8 mouse cellular contexts compared by ENCODE assay signal in genomic region chr19:45017216-45017771, GRCm38 (mm10). TPM values are rescaled to one million over a fixed set of nuclear protein-coding genes. Genes with fewer than 3 reads are reported as not detected.
DNase-seq lines count a peak whose midpoint lies in the region; ATAC-seq lines count a peak whose summit lies in the region.

No protein-coding gene starts in this region.

- no peaks in the 10 kb centered on the region for H3K9me3 ChIP-seq in embryonic facial prominence, embryonic 11.5 days (replicated peaks; ENCODE audit: control insufficient read depth, low read length)
- no peaks in the 10 kb centered on the region for H3K9me3 ChIP-seq in heart, embryonic 11.5 days (replicated peaks; ENCODE audit: control insufficient read depth, low read length)
- H3K9me3 ChIP-seq in kidney, embryonic 16.5 days (ENCODE audit: low read length): no peaks in the 10 kb centered on the region
- no peaks in the 10 kb centered on the region for H3K9me3 ChIP-seq in liver, embryonic 12.5 days (replicated peaks)
- H3K9me3 ChIP-seq in neural tube, embryonic 12.5 days: no peaks in the 10 kb centered on the region

- H3K4me2 ChIP-seq in embryonic facial prominence, embryonic 11.5 days (ENCODE audit: low read depth, low read length): peak overlapping the region; percentile 90
- H3K4me2 ChIP-seq in heart, embryonic 11.5 days: peak overlapping the region; percentile 99
- H3K4me2 ChIP-seq in kidney, embryonic 16.5 days (replicated peaks; ENCODE audit: low read depth, low read length): peak overlapping the region; percentile 95
- H3K4me2 ChIP-seq in liver, embryonic 12.5 days: peak overlapping the region; percentile 93
- H3K4me2 ChIP-seq in neural tube, embryonic 12.5 days (replicated peaks): peak overlapping the region; percentile 85

- peak; percentile 55 for ATAC-seq in embryonic facial prominence, embryonic 11.5 days (replicated peaks; ENCODE audit: insufficient number of reproducible peaks, low FRiP score, low TSS enrichment, low read depth)
- peak; percentile 29; the same call in 1 of the 2 replicates for ATAC-seq in heart, embryonic 11.5 days (replicated peaks; ENCODE audit: insufficient number of reproducible peaks, low FRiP score, low TSS enrichment)
- ATAC-seq in kidney, embryonic 16.5 days (ENCODE audit: low FRiP score, low TSS enrichment): peak; percentile 66
- ATAC-seq in liver, embryonic 12.5 days: peak; percentile 41
- peak; percentile 56 for ATAC-seq in neural tube, embryonic 12.5 days (ENCODE audit: low FRiP score, low read depth)

- H3K27ac ChIP-seq in embryonic facial prominence, embryonic 11.5 days (replicated peaks; ENCODE audit: low read depth, low read length): peak overlapping the region; percentile 97
- H3K27ac ChIP-seq in heart, embryonic 11.5 days (ENCODE audit: low read depth, low read length): peak overlapping the region; percentile 99
- H3K27ac ChIP-seq in kidney, embryonic 16.5 days (ENCODE audit: low read length): peak overlapping the region; percentile 98
- H3K27ac ChIP-seq in liver, embryonic 12.5 days: peak overlapping the region; percentile 79
- H3K27ac ChIP-seq in neural tube, embryonic 12.5 days: peak overlapping the region; percentile 96

- H3K9ac ChIP-seq in embryonic facial prominence, embryonic 11.5 days (replicated peaks; ENCODE audit: low read length): peak overlapping the region; percentile 96
- H3K9ac ChIP-seq in heart, embryonic 11.5 days (ENCODE audit: low read depth, low read length): peak overlapping the region; percentile 96
- peak overlapping the region; percentile 97 for H3K9ac ChIP-seq in kidney, embryonic 16.5 days (replicated peaks; ENCODE audit: low read length)
- peak overlapping the region; percentile 69 for H3K9ac ChIP-seq in liver, embryonic 12.5 days
- H3K9ac ChIP-seq in neural tube, embryonic 12.5 days: peak overlapping the region; percentile 86

- H3K27me3 ChIP-seq in embryonic facial prominence, embryonic 11.5 days (ENCODE audit: control insufficient read depth, insufficient read depth, low read length): no peaks in the 10 kb centered on the region
- H3K27me3 ChIP-seq in heart, embryonic 11.5 days (ENCODE audit: control insufficient read depth, insufficient read depth, low read length): no peaks in the 10 kb centered on the region
- no peaks in the 10 kb centered on the region for H3K27me3 ChIP-seq in kidney, embryonic 16.5 days (ENCODE audit: insufficient read depth, low read length)
- H3K27me3 ChIP-seq in liver, embryonic 12.5 days (replicated peaks): peaks cover 3% of the 10 kb centered on the region; the same call in 1 of the 2 replicates
- H3K27me3 ChIP-seq in neural tube, embryonic 12.5 days (replicated peaks): no peaks in the 10 kb centered on the region

- H3K4me3 ChIP-seq in embryonic facial prominence, embryonic 11.5 days (ENCODE audit: low read depth, low read length): peak overlapping the region; percentile 78
- peak overlapping the region; percentile 80 for H3K4me3 ChIP-seq in heart, embryonic 11.5 days (ENCODE audit: low read depth, low read length)
- H3K4me3 ChIP-seq in kidney, embryonic 16.5 days (ENCODE audit: low read length): peak overlapping the region; percentile 87
- H3K4me3 ChIP-seq in liver, embryonic 12.5 days: peak overlapping the region; percentile 66
- H3K4me3 ChIP-seq in neural tube, embryonic 12.5 days: peak overlapping the region; percentile 69

- 0% methylated on average over 18 of the region's 27 CpGs for WGBS in embryonic facial prominence, embryonic 11.5 days
- WGBS in heart, embryonic 11.5 days (ENCODE audit: insufficient replicate concordance): under 1% methylated on average over 27 of the region's 27 CpGs
- WGBS in kidney, embryonic 16.5 days: under 1% methylated on average over 24 of the region's 27 CpGs
- WGBS in liver, embryonic 12.5 days (ENCODE audit: insufficient replicate concordance): under 1% methylated on average over 27 of the region's 27 CpGs
- whole genome bisulfite sequencing in neural tube, embryonic 12.5 days: 0% methylated on average over 24 of the region's 27 CpGs

- peak; percentile 38 to 45 for DNase-seq in spleen, adult 18-20 months
- no peak for DNase-seq in spleen, adult 12 weeks (ENCODE audit: low spot score)
- DNase-seq in embryonic facial prominence, embryonic 11.5 days (ENCODE audit: low spot score): peak; percentile 86
- peak; percentile 56 for DNase-seq in thymus, postnatal 0 days (ENCODE audit: low spot score)

- no peaks in the 10 kb centered on the region for H3K36me3 ChIP-seq in embryonic facial prominence, embryonic 11.5 days (replicated peaks; ENCODE audit: control insufficient read depth, insufficient read depth, low read depth, low read length)
- H3K36me3 ChIP-seq in heart, embryonic 11.5 days (ENCODE audit: control insufficient read depth, insufficient read depth, low read length): peaks cover 4% of the 10 kb centered on the region
- H3K36me3 ChIP-seq in kidney, embryonic 16.5 days (ENCODE audit: insufficient read depth, low read length): peaks cover 9% of the 10 kb centered on the region
- peaks cover 12% of the 10 kb centered on the region for H3K36me3 ChIP-seq in liver, embryonic 12.5 days
- H3K36me3 ChIP-seq in neural tube, embryonic 12.5 days: peaks cover 9% of the 10 kb centered on the region

- H3K4me1 ChIP-seq in embryonic facial prominence, embryonic 11.5 days (ENCODE audit: control insufficient read depth, insufficient read depth, low read length): peaks cover 2% of the 10 kb centered on the region; the same call in 1 of the 2 replicates
- H3K4me1 ChIP-seq in heart, embryonic 11.5 days (ENCODE audit: control insufficient read depth, insufficient read depth, low read length): peaks cover 31% of the 10 kb centered on the region
- H3K4me1 ChIP-seq in kidney, embryonic 16.5 days (ENCODE audit: insufficient read depth, low read length): peaks cover 68% of the 10 kb centered on the region
- H3K4me1 ChIP-seq in liver, embryonic 12.5 days: peaks cover 82% of the 10 kb centered on the region
- H3K4me1 ChIP-seq in neural tube, embryonic 12.5 days: peaks cover 77% of the 10 kb centered on the region

RNA-seq across cellular contexts. Expression of gene Lzts2, which starts 3.1 kb away (rescaled TPM):
- 53.2 and 57.8 TPM in 2 replicates for polyA plus RNA-seq in embryonic facial prominence, embryonic 11.5 days (2014; fragmentation: Nextera tagmentation; extraction: Ambion mirVana)
- polyA plus RNA-seq in heart, embryonic 11.5 days (2014; fragmentation: Nextera tagmentation; extraction: Ambion mirVana): 35.3 and 38.4 TPM in 2 replicates
- polyA plus RNA-seq in kidney, embryonic 16.5 days (2015; fragmentation: Nextera tagmentation; extraction: Ambion mirVana): 57.5 and 59.2 TPM in 2 replicates
- polyA plus RNA-seq in liver, embryonic 12.5 days (2016; fragmentation: Nextera tagmentation; extraction: Ambion mirVana): 18.3 and 19.6 TPM in 2 replicates
- 68.5 and 70.0 TPM in 2 replicates for polyA plus RNA-seq in neural tube, embryonic 12.5 days (2016; fragmentation: Nextera tagmentation; extraction: Ambion mirVana)
- polyA plus RNA-seq in thymus, postnatal 0 days (2015; fragmentation: Nextera tagmentation; extraction: Ambion mirVana): 12.5 and 13.2 TPM in 2 replicates

RNA-seq across cellular contexts. Expression of gene Mrpl43, which starts 11.1 kb away (rescaled TPM):
- 62.9 and 66.8 TPM in 2 replicates for polyA plus RNA-seq in embryonic facial prominence, embryonic 11.5 days (2014; fragmentation: Nextera tagmentation; extraction: Ambion mirVana)
- 63.0 and 64.3 TPM in 2 replicates for polyA plus RNA-seq in heart, embryonic 11.5 days (2014; fragmentation: Nextera tagmentation; extraction: Ambion mirVana)
- polyA plus RNA-seq in kidney, embryonic 16.5 days (2015; fragmentation: Nextera tagmentation; extraction: Ambion mirVana): 69.5 and 72.8 TPM in 2 replicates
- 45.8 and 47.6 TPM in 2 replicates for polyA plus RNA-seq in liver, embryonic 12.5 days (2016; fragmentation: Nextera tagmentation; extraction: Ambion mirVana)
- 82.9 and 83.2 TPM in 2 replicates for polyA plus RNA-seq in neural tube, embryonic 12.5 days (2016; fragmentation: Nextera tagmentation; extraction: Ambion mirVana)
- polyA plus RNA-seq in thymus, postnatal 0 days (2015; fragmentation: Nextera tagmentation; extraction: Ambion mirVana): 89.1 and 102 TPM in 2 replicates

RNA-seq across cellular contexts. Expression of gene Twnk, which starts 11.8 kb away (rescaled TPM):
- 18.0 and 19.7 TPM in 2 replicates for polyA plus RNA-seq in embryonic facial prominence, embryonic 11.5 days (2014; fragmentation: Nextera tagmentation; extraction: Ambion mirVana)
- polyA plus RNA-seq in heart, embryonic 11.5 days (2014; fragmentation: Nextera tagmentation; extraction: Ambion mirVana): 14.2 and 14.8 TPM in 2 replicates
- polyA plus RNA-seq in kidney, embryonic 16.5 days (2015; fragmentation: Nextera tagmentation; extraction: Ambion mirVana): 28.4 and 31.5 TPM in 2 replicates
- polyA plus RNA-seq in liver, embryonic 12.5 days (2016; fragmentation: Nextera tagmentation; extraction: Ambion mirVana): 18.5 and 20.9 TPM in 2 replicates
- 21.4 and 22.8 TPM in 2 replicates for polyA plus RNA-seq in neural tube, embryonic 12.5 days (2016; fragmentation: Nextera tagmentation; extraction: Ambion mirVana)
- 13.4 and 15.5 TPM in 2 replicates for polyA plus RNA-seq in thymus, postnatal 0 days (2015; fragmentation: Nextera tagmentation; extraction: Ambion mirVana)

RNA-seq across cellular contexts. Expression of gene Pdzd7, which starts 28.2 kb away (rescaled TPM):
- 0.21 and 0.41 TPM in 2 replicates for polyA plus RNA-seq in embryonic facial prominence, embryonic 11.5 days (2014; fragmentation: Nextera tagmentation; extraction: Ambion mirVana)
- 0.21 TPM in 1 of 2 replicates, not detected in the other for polyA plus RNA-seq in heart, embryonic 11.5 days (2014; fragmentation: Nextera tagmentation; extraction: Ambion mirVana)
- polyA plus RNA-seq in kidney, embryonic 16.5 days (2015; fragmentation: Nextera tagmentation; extraction: Ambion mirVana): 0.82 and 0.89 TPM in 2 replicates
- polyA plus RNA-seq in liver, embryonic 12.5 days (2016; fragmentation: Nextera tagmentation; extraction: Ambion mirVana): not detected in 2 replicates
- polyA plus RNA-seq in neural tube, embryonic 12.5 days (2016; fragmentation: Nextera tagmentation; extraction: Ambion mirVana): 0.63 and 0.72 TPM in 2 replicates
- polyA plus RNA-seq in thymus, postnatal 0 days (2015; fragmentation: Nextera tagmentation; extraction: Ambion mirVana): 0.05 and 0.08 TPM in 2 replicates

RNA-seq across cellular contexts. Expression of gene Sema4g, which starts 28.4 kb away (rescaled TPM):
- polyA plus RNA-seq in embryonic facial prominence, embryonic 11.5 days (2014; fragmentation: Nextera tagmentation; extraction: Ambion mirVana): 4.5 TPM in 2 replicates
- polyA plus RNA-seq in heart, embryonic 11.5 days (2014; fragmentation: Nextera tagmentation; extraction: Ambion mirVana): 1.0 and 1.4 TPM in 2 replicates
- 6.5 and 7.0 TPM in 2 replicates for polyA plus RNA-seq in kidney, embryonic 16.5 days (2015; fragmentation: Nextera tagmentation; extraction: Ambion mirVana)
- 2.4 TPM in 2 replicates for polyA plus RNA-seq in liver, embryonic 12.5 days (2016; fragmentation: Nextera tagmentation; extraction: Ambion mirVana)
- polyA plus RNA-seq in neural tube, embryonic 12.5 days (2016; fragmentation: Nextera tagmentation; extraction: Ambion mirVana): 10.1 and 10.8 TPM in 2 replicates
- polyA plus RNA-seq in thymus, postnatal 0 days (2015; fragmentation: Nextera tagmentation; extraction: Ambion mirVana): 0.62 and 1.2 TPM in 2 replicates
